Mouse (Mus musculus) activated CD4-positive, CD25-positive, alpha-beta regulatory T cell, adult 4 months (primary cell): ENCODE results near the gene Aox3. TPM values are rescaled to one million over a fixed set of nuclear protein-coding genes. Genes with fewer than 3 reads are reported as not detected.

ENCODE experiments used
- ATAC-seq: one replicate; pipeline ENCODE4 v1.8.0; 2017
- polyA plus RNA-seq, 2 experiments: library from polyadenylated mRNA; unstranded; fragments of 100-300 nt; shearing (Covaris generic); gene quantifications; one replicate each; pipeline ENCODE4 v1.2.1; 2017

Gene Aox3
- polyA plus RNA-seq, 2 experiments from 2014 or later: not detected

GRCm38 (mm10) chr1:58107066-58107465, 5.9 kb upstream of the Aox3 start:
- ATAC-seq: no peak

DNA sequence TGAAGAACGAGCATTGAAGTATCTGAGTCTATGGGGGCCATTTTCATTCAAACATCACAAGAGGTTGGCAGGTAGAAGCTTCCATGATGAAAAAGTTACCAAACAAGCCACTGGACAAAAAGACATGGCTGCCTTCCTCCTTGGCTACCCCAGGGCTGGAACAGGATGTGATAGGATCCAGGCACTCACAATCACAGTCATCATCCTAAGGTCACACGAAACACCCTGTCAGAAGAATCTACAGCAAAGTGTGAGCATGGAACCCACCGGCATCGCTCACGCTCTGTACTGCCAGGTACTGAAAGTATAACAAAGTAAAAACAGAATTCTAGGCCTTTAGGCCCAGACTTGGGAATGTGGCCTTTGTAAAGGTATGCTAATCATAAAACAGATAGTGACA, 2.7 kb upstream of the Aox3 start:
- ATAC-seq: no peak

DNA sequence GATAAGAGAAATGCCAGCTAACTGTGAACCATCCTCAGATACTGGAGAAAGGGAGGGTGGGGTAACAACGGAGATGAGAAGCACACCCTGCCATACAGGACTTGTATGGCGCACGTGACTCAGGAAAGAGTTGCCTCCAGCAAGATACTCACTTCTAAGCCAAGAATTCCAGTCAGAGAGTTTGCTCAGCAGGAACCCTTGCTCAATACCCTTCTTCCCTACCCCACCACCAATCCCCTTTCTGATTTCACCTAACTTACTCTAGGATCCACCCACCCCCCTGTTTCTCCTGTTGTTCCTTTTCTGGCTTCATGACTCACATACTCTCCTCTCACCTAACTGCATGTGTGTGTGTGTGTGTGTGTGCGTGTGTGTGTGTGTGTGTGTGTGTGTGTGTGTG, 1.6 kb upstream of the Aox3 start:
- ATAC-seq: no peak

GRCm38 (mm10) chr1:58113441-58113840, 511 bp downstream of the Aox3 start:
- ATAC-seq: no peak

GRCm38 (mm10) chr1:58114021-58114560, 1.2 kb downstream of the Aox3 start:
- no peak for ATAC-seq

DNA sequence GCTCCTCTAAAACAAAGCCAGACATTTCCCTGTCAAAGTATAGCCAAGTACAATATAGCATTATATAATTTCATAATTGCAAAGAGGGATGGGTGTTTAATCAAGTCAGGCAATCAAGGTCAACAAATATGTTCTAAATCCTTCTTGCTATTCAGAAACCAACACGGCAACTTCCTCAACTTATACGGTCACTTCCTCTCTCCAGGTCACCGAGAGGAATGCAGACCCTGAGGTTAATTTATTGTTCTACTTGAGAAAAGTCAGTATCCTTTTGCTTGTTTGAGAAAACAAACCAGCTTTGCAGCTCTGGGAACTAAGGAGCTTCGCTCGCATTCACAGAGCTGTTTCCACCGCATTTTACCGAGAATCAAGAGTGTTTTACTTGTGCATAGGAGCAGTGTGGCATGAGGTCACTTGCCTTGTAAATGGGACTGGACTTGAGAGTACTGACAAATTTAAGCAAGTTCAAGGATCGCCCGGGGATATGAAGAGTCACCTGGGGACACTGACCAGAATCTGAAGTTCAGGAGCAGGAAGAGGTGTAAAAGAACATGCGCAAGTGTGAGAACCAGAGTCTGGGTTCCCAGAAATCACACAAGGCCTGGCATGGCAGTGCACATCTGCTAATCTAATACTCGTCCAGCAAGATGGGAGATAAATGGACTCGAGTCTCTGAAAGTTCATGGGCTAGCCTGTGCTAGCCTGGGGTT, 1.9 kb downstream of the Aox3 start:
- no peak for ATAC-seq

DNA sequence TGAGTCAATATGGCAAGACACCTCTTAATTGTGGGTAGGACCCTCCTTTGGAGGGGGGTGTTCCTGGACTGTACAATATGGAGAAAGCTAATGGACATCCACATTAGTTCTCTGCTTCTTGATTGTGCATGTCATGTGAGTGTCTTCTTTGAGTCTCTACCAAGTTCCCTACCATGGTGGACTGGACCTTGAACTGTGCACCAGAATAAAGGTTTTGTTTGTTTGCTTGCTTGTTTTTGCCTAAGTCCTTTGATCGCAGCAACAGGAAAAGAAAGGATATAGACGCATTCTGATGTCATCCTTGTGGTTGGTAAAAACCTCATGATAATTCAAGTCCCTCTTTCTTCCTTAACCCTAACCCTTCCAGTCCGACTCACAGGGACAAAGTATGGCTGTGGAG, 5.3 kb downstream of the Aox3 start:
- no peak for ATAC-seq

DNA sequence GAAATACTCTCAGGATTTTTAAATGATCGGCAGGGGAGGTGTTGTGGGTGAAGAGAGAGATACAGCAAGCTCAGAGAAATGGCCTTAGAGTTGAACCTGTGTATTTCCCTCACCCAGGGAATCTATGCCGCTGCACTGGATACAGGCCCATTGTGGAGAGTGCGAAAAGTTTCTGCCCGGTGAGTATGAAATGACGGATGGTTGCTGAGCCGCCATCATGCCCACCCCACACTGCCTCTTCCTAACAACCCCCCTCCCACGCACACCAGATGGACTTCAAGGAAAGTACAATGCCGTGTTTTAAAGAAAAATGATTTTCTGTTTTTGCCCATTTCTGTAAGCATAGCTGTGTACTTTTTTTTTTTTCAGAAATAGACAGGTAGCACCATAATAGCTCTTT, 12.0 kb downstream of the Aox3 start:
- ATAC-seq: no peak

DNA sequence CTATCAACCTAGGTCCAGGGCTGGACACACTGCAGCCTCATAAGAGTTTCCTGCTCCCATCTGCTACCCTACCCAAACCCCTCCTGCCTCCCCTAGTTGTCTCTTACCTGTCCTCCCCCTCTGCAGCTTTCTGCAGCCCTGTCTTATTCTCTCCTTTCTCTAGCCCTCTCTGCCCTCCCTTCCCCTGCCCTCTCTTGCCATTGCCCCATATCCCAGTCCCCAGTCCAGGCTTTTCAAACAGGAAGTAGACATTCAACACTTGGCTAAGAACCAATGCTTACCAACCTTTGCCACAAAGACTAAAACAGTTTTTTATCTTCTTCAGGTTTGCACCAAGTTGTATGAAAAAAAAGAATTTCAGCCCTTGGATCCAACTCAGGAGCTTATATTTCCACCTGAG, 25.0 kb downstream of the Aox3 start:
- no peak for ATAC-seq

DNA sequence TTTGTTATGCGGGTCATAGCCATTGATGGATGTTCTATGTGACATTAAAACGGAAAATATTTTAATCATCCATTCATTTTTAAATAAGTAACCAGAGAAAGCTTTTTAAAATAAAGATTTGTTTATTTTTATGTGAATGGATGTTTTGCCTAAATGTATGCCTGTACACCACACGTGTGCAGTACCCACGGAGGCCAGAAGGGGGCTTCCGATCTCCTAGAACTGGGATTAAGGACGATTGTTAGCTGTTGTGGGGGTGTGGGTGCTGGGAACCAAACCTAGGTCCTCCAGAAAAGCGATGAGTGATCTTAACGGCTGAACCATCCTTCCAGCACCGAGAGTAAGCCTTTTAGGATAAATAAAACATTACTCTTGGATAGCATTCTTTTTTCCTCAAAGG, 26.1 kb downstream of the Aox3 start:
- ATAC-seq: no peak

- no peak for ATAC-seq
These were observed 27.7 kb downstream of the Aox3 start for GRCm38 (mm10) chr1:58140607-58141006.

GRCm38 (mm10) chr1:58144384-58145069, 31.6 kb downstream of the Aox3 start:
- no peak for ATAC-seq

- ATAC-seq: no peak
These were observed 33.1 kb downstream of the Aox3 start for GRCm38 (mm10) chr1:58146026-58146425.

DNA sequence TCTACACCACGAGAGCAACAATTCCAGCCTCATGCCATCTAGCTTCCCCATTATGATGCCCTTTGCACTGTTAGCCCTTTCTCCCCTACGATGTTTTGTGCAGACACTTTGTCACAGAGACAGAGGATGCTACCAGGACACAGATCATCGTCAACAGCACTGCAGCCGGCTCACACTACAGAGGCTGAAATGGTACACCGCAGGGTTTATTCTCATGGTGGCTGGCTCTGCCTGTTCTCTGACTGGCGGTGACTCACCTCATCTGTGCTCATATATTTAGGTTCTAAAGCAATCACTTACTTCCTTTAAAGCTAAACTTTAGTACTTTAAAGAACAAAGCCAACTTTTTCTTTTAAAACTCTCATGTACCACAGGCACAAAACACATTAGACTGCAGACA, 34.8 kb downstream of the Aox3 start:
- ATAC-seq: no peak

DNA sequence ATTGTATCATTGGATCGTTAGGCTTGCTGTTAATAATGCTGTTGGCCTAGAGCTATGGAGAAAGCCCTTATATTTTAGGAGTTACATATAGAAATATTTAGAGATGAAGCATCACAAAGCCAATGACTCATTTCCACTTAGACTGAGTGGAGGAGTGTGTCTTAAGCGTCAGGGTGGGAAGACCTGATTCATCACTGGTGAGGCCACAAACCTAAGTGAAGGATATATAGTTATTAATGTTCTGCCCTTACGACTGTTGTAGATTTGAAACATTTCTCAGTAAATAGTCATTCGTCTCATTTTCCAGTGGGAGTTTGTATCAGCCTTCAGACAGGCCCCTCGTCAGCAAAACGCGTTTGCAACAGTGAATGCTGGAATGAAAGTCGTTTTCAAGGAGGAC, 39.3 kb downstream of the Aox3 start:
- no peak for ATAC-seq

- ATAC-seq: no peak
These were observed 43.8 kb downstream of the Aox3 start for GRCm38 (mm10) chr1:58156747-58157146.

GRCm38 (mm10) chr1:58169893-58170292, 57.0 kb downstream of the Aox3 start:
- no peak for ATAC-seq

- ATAC-seq: no peak
These were observed 75.7 kb downstream of the Aox3 start for GRCm38 (mm10) chr1:58188514-58189175.

DNA sequence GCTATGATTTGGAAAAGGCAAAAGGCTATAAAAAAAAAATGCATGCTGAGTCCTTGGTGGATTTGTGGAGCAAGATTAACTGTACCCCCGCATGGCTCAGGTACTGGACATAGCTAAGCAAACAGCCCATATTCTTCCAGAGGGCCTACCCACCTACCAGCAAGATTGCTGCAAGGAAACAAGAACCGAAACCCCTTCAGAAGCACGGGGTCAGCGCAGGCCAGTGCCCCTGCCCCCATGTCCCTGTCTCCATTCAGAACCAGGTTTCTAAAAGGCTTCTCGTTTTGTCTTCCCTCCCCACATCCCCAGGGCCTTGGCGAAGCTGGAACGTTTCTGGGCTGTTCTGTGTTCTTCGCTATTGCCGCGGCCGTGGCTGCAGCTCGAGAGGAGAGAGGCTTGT, 81.4 kb downstream of the Aox3 start:
- ATAC-seq: no peak

- ATAC-seq: no peak
These were observed 82.1 kb downstream of the Aox3 start for GRCm38 (mm10) chr1:58194988-58195387.

- ATAC-seq: peak; percentile 78
These were observed 82.6 kb downstream of the Aox3 start for GRCm38 (mm10) chr1:58195541-58195940.

- ATAC-seq: no peak
These were observed 84.1 kb downstream of the Aox3 start for GRCm38 (mm10) chr1:58197023-58197422.

DNA sequence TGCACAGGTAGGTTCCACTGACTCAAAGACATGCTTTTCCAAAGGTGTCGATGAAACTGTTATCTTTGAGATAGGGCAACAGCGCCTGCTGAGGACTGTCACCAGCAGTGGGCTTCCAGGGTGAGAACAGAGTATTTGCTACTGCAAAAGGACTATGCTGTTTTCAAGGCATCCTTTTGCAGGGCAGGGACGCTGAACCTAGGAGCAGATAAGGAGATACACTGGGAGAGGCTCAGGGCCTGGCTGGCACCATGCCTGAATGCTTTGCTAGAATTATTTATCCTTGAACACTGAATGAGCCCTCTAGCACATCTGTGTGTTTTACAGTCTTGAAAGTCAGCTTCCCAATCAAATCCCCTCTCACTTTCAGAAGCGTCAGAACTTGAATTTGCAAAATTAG, 85.5 kb downstream of the Aox3 start:
- no peak for ATAC-seq

- ATAC-seq: no peak
These were observed 97.3 kb downstream of the Aox3 start, which contains the start of gene Aox4 for GRCm38 (mm10) chr1:58210203-58210602. Aox4 (plus strand) TSS chr1:58210397.
